Mouse (Mus musculus) ES-Bruce4 (cell line): ENCODE measurements at regions not wholly inside any gene's neighbourhood (a gene's known extent, or its start where the extent isn't known, plus 50 kb on each side); places are given as distances from the start of the nearest gene placed in this dataset.

Experiments
- CTCF ChIP-seq: IDR thresholded peaks from one replicate; pipeline ENCODE4 v1.8.1; 2011; ENCODE audit warnings: low read depth, low read length
- EP300 ChIP-seq: IDR thresholded peaks from 2 replicates; pipeline ENCODE4 v1.6.1; 2011; ENCODE audit warnings: low read depth, low read length; ENCODE audit not compliant: insufficient read depth
- POLR2A ChIP-seq: IDR thresholded peaks from one replicate; pipeline ENCODE4 v1.8.1; 2011; ENCODE audit warnings: low read length; ENCODE audit not compliant: insufficient read depth

DNA sequence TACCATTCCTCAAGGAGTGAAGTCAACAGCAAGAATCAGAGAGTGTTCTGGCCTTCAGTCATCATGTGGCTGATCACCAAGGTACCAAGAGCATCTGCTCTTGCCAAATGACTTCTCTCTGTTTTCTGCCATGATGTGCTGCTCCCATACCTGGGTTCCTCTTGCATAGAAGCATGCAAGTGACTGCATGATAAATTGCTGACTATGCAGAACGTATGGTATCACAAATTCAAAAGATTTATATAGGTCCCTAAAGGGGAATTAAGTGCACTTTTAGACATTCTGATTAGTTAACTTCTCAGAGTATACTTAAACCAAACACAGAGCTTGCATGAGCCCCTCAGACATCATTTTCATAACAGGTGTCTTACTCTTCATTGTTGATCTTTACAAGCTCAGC, 207.4 kb upstream of the Dnajc24 start:
- no peak for TF ChIP-seq CTCF
- TF ChIP-seq POLR2A: no peak
- no peak for TF ChIP-seq EP300
